Mouse (Mus musculus) CD4-positive naive resting alpha-beta T cell, adult 57 days (primary cell): ENCODE measurements around the gene Tepsin. TPM values are rescaled to one million over a fixed set of nuclear protein-coding genes. Genes with fewer than 3 reads are reported as not detected.

Experiments used
- total RNA-seq: library from RNA; stranded (reverse); gene quantifications from one replicate; pipeline ENCODE4 v1.2.4, GENCODE M21; 2023

The Tepsin gene
- 21.1 TPM for total RNA-seq

GRCm38 (mm10) chr11:120098588-120099511 lies at the start of gene Tepsin, which contains the start of gene Ndufaf8:
Gene Tepsin, minus strand, starts transcription at chr11:120098731.
Gene Ndufaf8, plus strand, starts transcription at chr11:120098928.

DNA sequence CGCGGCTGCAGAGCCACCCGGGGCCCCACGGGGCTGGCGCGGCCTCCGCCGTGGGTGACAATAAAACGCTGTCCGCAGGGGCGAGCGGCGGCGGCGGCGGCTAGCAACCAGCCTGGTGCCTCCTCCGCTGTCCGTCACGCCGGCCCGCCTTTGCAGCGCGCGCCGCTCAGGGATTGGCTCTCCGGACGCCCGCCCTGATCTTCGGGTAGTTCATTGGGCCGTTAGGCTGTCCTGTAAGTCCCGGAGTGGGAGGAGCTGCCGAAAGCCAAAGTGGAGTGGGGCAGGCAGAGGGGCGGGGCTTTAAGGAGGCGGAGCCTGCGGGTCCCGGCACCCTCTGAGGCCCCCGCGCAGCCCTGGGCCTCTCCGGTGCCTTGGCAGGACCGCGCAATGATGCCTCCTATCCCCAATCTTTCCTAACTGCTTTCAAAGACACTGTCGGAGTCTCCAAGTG lies 11.8 kb downstream of the Tepsin start, which contains the start of gene Cep131:
Gene Cep131, minus strand, starts transcription at position 126 of the 451 bp plus-strand sequence.

DNA sequence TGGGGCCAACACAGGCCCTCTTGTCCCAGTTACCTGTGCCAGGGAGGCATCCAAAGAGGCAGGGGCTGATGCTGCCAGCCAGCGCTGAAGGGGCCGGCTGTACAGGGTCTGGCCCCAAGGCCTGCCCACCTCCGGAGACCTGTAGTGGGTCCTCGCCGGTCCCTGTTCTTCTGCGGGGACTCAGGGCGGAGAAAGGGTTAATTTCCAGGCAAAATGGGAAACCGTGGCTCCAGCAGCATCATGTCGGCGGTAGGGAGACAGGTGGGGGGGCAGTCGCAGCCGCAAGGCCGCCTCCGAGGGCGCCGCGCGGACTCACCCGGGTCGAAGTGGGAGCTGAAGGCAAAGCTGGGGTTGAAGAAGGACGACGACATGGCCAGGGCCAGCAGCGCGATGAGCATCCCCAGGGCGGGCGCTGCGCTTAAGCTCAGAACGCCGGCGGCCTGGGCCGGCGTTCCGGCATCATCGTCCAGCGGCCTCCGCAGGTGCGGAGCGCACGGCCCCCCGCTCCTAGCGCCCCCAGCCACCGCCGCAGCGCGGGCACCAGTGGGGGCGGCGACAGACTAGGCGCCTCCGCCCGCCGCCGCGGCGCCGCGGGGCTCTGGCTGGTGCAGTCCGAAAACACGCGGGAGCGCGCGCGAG lies 51.9 kb downstream of the Tepsin start, which contains the start of gene Aatk:
Gene Aatk, minus strand, starts transcription at position 615 of the 639 bp plus-strand sequence.

Other genes with a start within 250 kb of the Tepsin start
- gene Chmp6, start 185.3 kb downstream of the Tepsin start, total RNA-seq, result 32.2 TPM
- 24.9 TPM for gene Baiap2, start 156.0 kb downstream of the Tepsin start, total RNA-seq
- gene Aatk, start 51.6 kb downstream of the Tepsin start, total RNA-seq, result 0.47 TPM
- gene Cep131, start 11.9 kb downstream of the Tepsin start, total RNA-seq, result 7.5 TPM
- 54.0 TPM for gene Ndufaf8, start 197 bp upstream of the Tepsin start, total RNA-seq
- 99.9 TPM for gene Slc38a10, start 52.6 kb upstream of the Tepsin start, total RNA-seq
- 0.56 TPM for gene Bahcc1, start 134.2 kb upstream of the Tepsin start, total RNA-seq
- gene Actg1, start 249.8 kb upstream of the Tepsin start, total RNA-seq, result 1,308 TPM